Mouse (Mus musculus) spleen, adult 18-20 months (tissue): ENCODE measurements around the gene Slc9b1.

ENCODE experiments used
- DNase-seq, 2 experiments: peaks; one replicate each; pipeline ENCODE4 v3.0.0; 2022; ENCODE audit warnings: mixed read lengths in 2 of 2

Gene Slc9b1

DNA sequence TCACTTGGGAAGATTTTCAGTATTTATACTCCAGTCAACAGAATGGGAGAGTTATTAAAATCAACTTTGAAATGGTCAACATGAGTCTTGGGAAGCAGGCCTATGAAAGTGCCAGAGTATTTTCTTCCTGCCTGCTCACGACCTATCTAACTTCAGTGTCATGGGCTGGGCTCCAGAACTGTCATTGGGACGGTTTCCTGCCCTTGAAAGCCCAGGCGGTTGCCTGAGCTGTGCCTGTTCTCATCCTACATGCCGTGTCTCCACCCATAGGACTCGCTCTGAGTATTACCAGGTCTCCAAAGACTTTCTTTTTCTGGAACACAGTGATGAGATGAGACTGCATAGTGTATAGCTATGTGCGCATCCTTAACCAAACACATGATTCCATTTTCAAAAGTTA, 45.4 kb downstream of the Slc9b1 start:
- no peak for DNase-seq

DNA sequence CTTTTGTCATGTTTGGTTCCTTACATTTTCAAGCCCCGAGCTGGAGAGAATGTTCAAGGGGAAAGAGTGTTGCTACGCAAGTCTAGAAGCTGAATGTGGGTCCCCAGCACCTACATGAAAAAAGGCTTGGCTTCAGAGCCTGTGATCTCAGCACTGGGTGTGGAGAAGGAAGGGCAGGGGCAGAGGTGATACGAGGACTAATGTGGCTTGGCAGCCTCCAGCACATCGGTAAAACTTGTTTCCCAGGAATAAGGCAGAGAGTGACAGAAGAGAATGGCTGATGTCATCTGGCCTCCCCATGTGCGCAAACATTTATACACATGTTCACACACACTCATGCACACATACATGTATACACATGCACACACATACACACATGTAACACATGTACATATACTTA, 47.3 kb downstream of the Slc9b1 start:
- no peak for DNase-seq

DNA sequence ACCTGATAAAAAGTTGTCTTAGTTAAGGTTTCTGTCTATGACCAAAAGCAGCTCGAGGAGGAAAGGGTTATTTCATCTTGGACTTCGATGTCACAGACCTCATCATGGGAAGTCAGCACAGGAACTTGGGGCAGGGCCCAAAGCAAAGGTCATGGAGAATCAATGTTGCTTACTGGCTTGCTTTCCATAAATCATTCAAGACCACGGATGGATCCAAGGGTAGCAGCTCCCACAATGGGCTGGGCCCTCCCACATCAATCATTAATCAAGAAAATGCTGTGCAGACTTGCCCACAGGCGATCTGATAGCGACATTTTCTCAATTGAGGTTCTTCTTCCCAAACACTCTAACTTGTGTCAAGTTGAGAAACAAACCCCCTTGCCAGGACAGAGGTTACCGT, 48.3 kb downstream of the Slc9b1 start:
- no peak for DNase-seq

DNA sequence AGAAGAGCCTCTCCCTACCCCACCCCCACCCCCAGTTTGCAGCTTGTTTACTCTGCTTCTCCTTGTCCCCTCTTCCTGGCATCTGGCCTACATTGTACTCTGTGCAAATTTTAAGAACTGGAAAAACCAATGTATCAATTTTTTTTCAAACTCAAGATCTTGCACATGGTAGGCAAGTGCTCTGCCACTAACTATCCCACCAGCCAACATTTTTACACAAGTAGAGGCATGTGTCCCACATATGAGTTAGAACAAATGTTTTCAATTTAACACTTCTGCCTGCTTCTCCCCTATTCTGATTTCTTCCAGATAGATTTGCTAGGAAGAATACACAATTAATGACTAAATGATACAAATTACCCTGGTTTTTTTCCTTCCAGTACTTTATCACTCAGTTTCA, 49.3 kb downstream of the Slc9b1 start:
- no peak for DNase-seq

DNA sequence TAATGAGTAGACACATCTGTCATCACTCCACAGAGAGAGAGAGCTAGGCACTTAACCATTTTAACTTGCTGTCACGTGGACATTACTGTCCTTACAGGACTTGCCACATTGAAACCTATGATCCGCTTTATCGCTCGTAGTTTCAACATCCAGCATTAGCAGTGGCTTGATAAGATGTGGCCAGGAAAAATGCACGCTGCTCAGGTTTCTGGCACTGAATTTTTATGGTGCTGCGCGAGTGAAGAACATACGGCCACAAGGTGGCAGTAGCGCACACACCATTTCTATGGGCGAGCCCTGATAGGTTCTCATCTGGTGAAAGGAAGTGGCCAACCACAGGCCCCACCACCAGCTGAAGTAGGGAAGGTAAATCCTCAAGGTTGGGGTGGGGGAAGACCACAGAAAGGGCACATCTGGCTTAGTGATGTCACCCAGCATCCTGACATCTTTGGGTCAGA, 54.4 kb downstream of the Slc9b1 start:
- peak; percentile 73 to 90 for DNase-seq

- DNase-seq = no peak
Observed at GRCm38 (mm10) chr3:135403211-135403610, 55.4 kb downstream of the Slc9b1 start.

DNA sequence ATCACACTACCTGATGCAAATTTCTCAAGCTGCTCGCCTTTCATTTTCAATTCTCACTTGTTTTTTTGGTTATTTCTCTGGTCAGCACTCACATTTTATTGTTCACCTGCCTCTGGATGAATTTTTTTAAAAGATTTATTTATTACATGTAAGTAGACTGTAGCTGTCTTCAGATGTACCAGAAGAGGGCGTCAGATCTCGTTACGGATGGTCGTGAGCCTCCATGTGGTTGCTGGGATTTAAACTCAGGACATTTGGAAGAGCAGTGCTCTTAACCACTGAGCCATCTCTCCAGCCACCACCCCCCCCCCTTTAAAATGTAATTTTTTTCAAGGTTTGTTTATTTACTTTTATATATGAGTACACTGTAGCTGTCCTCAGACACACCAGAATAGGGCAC, 56.0 kb downstream of the Slc9b1 start:
- no peak for DNase-seq

- no peak for DNase-seq
Observed at GRCm38 (mm10) chr3:135404599-135404998, 56.8 kb downstream of the Slc9b1 start.

GRCm38 (mm10) chr3:135407351-135407750, 59.5 kb downstream of the Slc9b1 start:
- DNase-seq = no peak

GRCm38 (mm10) chr3:135409219-135409618, 61.4 kb downstream of the Slc9b1 start:
- no peak for DNase-seq

GRCm38 (mm10) chr3:135411056-135411455, 63.2 kb downstream of the Slc9b1 start:
- no peak for DNase-seq

DNA sequence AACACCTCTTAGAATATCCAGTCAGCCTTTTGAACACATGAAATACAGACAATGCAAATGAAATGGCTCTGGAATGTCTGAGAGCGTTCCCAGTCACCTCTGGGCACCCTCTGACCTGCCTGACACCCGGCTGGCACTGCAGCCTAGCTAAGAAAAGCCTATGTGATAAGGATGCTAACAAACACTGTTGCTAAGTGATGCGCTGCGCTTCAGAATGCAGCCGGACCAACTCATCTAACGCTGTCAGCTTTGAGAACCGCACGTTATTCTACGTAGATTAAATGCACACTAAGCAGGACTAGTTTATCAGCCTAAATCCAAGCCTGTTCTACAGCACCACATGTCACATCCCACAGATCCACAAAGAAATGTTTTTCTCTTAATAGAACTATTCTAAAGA, 64.0 kb downstream of the Slc9b1 start:
- no peak for DNase-seq

GRCm38 (mm10) chr3:135417245-135417644, 69.4 kb downstream of the Slc9b1 start:
- no peak for DNase-seq

GRCm38 (mm10) chr3:135417799-135418198, 70.0 kb downstream of the Slc9b1 start:
- DNase-seq = no peak

- DNase-seq = no peak
Observed at GRCm38 (mm10) chr3:135420542-135421309, 72.9 kb downstream of the Slc9b1 start.

DNA sequence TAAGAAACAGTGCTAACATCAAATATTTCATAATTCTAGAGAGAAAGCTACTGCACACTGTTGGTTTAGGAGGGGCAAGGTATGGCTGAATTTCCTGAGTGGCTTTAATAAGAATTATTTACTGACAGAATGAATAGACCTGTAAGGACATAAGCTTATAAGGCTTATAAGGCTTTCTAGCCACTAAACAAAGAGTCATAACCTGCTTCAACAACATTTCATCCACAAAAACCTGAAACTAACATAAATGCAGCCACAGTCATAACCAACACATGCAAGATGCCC, 73.4 kb downstream of the Slc9b1 start:
- no peak for DNase-seq

DNA sequence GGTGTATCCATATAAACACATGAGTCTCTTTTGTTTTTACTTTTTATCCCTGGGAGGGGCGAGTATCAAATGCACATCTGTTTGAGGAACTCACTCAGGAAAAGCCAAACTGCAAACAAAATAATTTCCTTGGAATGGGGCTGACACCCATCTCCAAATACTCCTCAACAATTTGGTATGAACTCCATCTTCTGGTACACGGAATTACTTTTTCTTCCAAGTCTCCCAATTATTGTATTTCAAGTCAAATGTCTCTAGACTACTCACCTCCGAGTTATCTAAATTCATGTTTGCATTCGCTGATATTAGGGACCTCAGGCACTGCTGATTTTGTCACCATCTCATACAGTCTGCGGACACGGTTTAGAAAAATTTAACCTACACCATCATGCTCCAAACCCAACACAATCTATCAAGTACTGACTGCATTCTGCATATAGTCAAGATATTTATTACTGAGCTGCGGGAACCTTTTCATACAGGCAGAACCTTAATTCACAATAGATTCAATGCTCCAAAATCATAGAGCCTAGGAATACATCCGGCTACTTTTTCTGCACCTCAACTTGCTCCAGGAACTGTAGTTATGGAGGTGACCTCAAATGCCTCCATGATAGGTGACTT, 74.5 kb downstream of the Slc9b1 start:
- no peak for DNase-seq

DNA sequence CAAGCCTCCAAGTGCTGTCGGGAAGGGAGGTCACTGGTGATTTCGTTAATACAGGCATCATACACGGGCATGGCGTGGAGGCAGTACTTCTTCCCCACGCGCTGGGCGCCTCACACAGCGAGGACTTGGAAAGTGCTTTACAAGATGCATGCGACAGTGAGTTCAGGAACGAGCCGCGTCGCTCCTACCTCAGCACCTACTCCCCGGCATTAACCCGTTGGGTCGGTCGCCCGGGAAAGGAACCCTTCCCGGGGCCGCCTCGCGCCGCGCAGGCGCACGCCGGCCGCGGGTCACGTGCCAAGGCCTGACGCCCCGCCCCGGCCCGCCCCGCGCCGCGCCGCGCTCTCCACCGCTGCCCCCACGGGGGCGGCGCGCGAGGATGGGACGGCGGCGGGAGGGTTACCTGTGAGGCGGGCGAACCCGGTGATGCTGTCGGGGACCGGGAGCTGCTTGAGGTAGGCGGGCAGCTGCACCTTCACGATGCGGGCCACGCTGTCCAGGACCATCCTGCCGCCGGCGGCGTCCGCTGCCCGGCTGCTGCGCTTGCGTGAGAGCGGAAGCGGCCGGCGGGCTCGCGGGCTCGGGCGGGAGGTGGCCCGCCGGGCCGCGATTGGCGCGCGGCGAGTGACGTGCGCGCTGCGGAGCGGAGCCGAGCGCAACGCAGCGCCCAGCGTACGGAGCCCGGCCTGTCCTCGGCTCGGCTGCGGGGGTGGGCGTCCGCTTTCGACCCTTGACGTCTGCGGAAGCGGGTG, 75.2 kb downstream of the Slc9b1 start:
- peak; percentile 76 to 84 for DNase-seq

DNA sequence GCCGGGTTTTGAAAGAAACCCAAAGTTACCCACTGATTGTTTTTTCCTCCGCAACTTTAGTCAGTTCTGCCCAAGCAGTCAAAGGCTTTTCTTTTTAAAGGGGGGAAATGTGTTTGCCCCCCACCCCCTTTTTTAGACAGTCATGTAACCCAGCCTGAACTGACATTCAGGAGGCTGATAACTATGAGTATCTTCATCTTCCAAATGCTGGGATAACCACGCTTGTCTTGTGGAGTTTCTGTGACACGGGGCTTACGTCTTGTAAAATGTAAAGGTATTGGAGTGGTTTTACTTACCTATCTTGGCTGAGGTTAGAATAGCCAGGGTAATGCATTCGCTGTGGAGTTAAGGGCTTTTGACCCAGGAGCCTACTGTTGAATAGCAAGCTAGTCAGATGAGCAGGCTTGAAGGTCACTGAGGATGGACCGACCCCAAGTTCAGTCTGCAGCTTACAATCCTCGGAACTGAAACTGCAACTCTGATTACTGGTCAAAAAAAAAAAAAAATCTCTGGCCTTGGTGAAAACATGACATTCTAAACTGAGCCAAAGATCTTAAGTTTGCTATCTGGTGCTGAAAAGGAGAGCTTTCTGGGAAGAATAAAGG, 75.9 kb downstream of the Slc9b1 start, which contains the start of gene Cisd2:
Gene Cisd2 (minus strand): TSS at position 318 of the 605 bp plus-strand sequence.
- no peak for DNase-seq

GRCm38 (mm10) chr3:135436901-135437616, 89.2 kb downstream of the Slc9b1 start:
- no peak for DNase-seq

GRCm38 (mm10) chr3:135437758-135438495, 90.1 kb downstream of the Slc9b1 start, which contains the start of gene Ube2d3:
Ube2d3 (plus strand) TSS chr3:135438149.
- DNase-seq = peak; percentile 97 to 99

DNA sequence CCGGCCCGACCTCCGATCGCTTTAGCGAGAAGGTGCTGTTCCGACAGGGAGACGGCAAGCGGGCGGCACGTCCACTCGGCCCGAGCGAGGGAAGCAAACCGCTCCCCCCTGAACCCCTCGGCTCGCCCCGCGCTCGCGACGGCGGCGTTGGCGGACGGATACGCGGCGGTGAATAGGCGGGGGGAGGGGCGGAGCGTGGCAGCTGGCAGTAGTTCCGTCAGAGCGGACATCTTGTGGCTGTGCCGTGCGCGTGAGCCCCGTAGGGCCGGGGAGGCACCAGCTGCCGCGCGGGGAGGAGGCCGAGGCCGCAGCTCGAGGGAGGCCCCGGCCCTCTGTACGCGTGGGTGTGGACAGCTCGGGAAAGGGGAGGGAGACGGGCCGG, 90.7 kb downstream of the Slc9b1 start:
- DNase-seq = peak; percentile 91 to 93
